Mouse (Mus musculus) adrenal gland (tissue): ENCODE results near the gene Phb2.
"Not testable (repeated sequence)": the region's sequence is repeated elsewhere in the genome, so short reads cannot be mapped to it uniquely, and the experiment has no call there.

Experiments used
- intact Hi-C: fragments of 180-260 bp; cut with DNase I; formaldehyde crosslinking; loops from one replicate; pipeline ENCODE4 v1.15.1; 2025
- long read RNA-seq, 2 experiments: library from polyadenylated mRNA; unstranded; transcript quantifications; one replicate each; pipeline ENCODE4 v2.0.0; 2020; ENCODE audit warnings: borderline replicate concordance in 1 of 2; ENCODE audit not compliant: insufficient replicate concordance in 1 of 2

The Phb2 gene
- long read RNA-seq, experiment 1, partial matches to known transcripts: 2 of 204 reads
- long read RNA-seq, experiment 1, other reads (novel, unspliced or antisense): 197 of 204 reads
- long read RNA-seq, experiment 2, transcript Phb2-202 (3 exons, 1,122 nt): major isoform, 5 of 219 reads
- long read RNA-seq, experiment 2, partial matches to known transcripts: 3 of 219 reads
- long read RNA-seq, experiment 2, other reads (novel, unspliced or antisense): 210 of 219 reads

DNA sequence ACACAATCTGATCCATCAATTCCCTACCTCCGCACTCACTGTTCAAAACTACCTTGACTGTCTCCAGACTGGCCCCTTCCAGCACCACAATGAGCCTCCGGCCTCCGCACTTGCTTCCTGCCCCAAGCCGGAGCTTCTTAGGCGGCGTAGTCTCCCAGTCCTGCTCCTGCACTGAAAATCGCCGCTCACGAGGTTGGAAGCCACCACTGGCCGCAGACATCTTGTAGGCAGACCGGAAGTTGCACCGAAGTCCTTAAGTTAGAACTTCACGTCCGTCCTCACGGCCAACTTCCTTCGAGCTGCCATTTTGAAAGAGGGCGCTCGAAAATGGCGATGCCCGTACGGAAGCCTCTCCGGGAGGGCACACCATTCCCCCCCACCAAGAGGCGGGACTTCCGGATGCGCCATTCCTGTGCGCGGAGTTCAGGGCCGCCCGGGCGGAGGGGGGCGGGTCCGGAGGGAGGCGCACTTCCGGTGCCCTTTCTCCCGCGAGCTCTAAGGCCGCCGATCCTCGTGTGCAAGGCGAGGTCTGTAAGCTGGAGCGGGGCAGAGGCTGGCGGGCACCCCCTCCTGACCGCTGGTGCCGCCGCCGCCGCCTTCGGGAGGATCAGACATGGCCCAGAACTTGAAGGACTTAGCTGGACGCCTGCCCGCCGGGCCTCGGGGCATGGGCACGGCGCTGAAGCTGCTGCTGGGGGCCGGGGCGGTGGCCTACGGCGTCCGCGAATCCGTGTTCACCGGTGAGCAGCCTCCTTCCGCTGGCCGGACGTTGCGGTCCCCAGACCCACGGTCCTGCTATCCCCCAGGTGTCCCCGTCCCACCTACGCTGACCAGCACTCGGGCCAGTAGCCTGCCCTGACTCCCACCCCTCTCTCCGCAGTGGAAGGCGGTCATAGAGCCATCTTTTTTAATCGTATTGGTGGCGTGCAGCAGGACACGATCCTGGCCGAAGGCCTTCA is at the start of gene Phb2, which contains the start of gene Emg1:
Phb2 (plus strand) TSS at position 513 of the 959 bp plus-strand sequence.
Emg1 (minus strand) TSS at position 355 of the 959 bp plus-strand sequence.
- intact Hi-C loops: loop anchor here (5.0 kb wide), 1 partner anchor 45 kb away; the partner anchor contains the start of genes Atn1 and Gm45234

DNA sequence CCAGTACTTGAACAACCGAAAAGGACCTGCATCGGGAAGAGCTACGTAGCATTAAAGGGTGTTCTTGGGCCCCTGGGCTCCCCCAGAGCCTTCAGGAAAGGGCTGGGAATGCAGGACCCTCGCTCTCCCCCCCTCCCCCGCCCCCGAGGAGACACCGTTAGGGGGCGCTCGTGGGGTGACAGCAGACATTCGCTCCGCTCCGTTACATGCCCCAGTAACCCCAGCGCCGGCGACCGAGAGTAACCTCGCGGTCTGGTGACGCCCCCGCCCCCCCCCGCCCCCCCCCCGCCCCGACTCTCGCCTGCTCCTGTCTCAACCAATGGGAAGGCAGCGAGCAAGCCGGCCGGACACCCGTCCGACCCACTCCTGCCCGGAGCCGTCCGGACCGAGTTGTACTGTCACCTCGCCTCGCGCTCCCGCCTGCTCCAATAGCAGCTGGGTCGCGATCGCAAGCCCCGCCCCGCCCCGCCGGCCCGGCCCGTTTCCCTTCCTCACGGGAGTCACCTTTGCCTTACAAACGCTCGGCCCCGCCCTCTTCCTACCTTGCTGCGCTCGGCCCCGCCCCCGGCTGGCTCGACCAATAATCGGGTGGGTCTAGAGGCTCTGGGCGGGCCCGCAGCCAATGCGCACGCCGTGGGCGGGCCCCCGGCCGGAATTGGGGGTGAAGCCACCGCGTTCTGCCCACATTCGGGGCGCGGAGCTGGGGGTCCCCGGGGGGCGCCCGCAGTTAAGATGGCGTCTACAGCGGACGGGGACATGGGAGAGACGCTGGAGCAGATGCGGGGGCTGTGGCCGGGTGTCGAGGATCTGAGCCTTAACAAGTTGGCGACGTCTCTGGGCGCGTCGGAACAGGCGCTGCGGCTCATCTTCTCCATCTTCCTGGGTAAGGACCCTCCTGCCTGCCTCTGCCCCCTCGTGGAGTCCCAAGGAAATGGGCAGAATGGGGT is 49.4 kb upstream of the Phb2 start, which contains the start of gene Lpcat3:
Lpcat3 (plus strand) TSS at position 551 of the 947 bp plus-strand sequence.
- intact Hi-C loops: loop anchor here (5.0 kb wide), 1 partner anchor 40 kb away; no protein-coding TSS in a partner anchor

DNA sequence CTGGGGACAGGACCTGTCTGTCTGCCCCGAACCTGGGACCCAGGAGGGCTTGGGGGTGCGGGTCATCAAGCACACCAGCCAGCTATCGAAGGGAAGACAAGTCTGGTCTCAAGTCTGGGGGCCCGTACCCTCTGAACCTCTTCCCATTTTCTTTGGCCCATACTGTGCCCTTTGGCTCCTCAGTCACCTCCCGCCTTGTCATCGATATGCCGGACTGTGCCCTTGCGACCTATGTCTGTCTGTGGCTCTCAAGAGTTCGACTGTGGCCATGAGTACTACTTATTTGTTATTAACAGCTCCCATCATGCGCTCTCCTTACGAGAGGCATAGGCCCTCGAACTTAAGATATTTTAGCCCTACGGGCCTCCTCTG is 48.7 kb upstream of the Phb2 start:
- intact Hi-C loops: loop anchor here (5.0 kb wide), 1 partner anchor 39 kb away; no protein-coding TSS in a partner anchor

DNA sequence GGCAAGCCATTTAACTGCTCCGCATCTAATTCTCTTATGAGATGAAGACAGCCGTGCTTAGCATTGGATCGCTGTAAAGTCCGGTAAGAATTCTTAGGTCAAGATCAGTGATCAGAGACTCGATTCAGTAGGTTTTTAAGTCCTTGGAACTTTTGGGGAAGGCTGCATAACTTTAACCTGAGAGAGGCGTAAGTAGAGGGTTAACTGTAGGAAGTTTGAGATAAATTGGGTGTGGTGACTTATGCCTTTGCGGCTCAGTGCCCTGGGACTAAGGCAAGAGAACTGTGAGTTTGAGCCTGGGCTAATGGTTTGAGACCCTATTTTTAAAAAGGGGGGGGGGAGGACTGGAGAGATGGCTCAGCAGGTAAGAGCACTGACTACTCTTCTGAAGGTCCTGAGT is 47.9 kb upstream of the Phb2 start:
- intact Hi-C loops: loop anchor here (5.0 kb wide), 1 partner anchor 38 kb away; no protein-coding TSS in a partner anchor

DNA sequence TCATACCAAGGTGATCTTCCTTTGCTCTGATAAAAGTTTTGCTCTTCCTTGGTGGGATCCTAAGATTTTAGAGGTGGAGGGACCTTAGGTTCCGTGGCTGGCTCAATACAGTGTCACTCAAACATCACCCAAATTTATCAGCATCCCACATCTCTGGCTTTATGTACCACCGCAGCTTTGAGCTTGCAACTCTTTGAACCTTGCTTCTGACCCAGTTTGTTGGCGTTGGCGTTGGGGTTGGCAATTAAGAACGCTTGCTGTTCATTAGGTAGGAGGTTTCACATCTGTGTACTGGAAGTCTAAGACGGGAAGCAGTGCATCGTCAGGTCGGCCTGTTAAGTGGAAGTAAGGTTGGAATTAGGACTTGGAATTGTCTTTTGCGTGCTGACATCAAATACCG is 47.1 kb upstream of the Phb2 start:
- intact Hi-C loops: no loop called here

DNA sequence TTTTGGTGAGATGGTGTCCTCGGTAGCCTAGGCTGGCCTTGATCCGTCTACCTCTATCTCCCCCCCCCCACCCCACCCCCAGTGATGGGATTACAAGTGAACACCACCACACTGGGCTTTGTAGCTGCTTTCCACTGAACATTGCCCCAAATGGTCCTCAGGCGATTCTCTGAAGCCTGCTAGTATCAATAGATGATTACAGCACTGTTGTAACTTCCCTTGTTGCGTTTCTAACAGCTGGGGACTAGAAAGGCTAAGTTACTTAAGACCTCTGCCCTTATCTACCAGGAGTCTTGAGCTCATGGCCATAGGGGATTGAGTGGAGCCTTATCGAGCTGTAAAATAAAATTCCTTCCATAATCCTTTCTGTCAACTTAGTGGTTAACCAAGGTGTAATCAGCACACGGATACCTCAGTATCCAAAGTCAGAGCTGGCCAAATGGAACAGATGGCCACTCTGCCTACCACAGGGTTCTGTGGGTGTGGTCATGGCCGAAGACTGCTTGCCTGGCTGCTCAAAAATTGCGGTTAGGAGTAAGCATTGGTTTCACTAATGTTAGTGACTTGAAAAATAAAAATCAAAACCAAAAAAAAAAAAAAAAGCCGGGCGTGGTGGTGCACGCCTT is 42.8 kb upstream of the Phb2 start:
- intact Hi-C loops: no loop called here

DNA sequence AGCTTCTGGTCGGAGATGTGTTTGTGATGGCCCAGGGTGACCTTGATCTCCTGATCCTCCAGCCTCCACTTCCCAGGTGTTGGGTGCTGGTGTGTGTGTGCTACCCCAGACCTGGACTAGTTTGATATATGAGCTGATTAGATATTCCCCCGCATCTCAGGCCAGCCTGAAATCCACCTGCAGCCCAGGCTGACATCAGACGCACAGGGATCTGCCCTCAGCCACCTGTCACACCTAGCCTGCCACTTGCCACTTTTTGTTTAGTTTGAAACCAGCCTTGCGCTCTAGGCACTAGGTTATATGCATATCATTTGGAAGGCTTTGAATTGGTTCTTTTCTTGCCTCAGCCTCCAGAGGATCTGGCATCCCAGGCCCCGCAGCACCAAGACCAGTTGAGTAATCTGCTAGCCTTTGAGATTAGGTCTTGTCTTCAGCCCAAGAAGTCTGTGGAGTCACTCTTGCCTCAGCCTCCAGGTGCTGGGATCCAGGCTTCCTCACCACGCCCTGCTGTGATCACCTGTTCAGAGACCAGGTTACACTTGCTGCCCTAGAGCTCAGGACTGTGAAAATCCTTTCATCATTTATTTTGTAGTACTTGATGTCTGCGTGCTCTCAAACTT is 41.7 kb upstream of the Phb2 start:
- intact Hi-C loops: no loop called here

DNA sequence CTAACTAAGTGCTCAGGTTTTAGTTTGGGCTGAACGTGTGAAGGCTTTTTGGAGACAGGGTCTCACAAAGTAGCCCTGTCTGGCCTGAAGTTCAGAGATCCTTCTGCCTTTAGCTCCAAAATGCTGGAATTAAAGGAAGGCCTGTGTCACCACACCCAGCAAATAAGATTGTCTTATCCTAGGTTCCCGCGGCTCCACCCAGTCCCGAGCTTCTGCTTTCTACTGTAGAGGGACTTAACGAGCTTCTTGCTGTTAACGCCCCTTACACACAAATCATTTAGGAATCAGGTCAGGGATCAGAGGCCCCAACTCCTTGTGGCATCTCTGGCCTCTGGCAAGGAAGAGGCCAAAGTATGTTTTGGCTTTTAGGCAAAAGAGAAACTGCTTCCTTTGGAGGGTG is 40.0 kb upstream of the Phb2 start:
- intact Hi-C loops: no loop called here

DNA sequence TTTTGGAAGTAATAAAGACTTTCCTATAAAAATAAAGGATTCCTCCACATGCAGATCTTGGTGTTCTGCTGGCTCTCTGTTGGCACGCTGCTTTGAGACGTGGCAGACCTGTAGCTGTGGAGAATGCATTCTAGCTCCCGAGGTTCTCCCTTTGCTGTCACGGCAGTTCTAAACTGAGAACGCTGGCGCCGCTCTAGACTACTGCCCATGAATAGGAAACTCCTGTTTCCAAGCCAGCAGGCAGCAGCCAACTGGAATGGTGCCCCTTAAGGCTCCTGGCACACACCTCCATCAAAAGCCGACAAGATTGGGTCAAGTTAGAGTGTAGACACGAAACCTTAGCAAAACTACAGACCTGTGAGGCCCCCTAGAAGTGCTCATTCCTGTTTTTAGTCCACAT is 38.5 kb upstream of the Phb2 start:
- intact Hi-C loops: no loop called here

DNA sequence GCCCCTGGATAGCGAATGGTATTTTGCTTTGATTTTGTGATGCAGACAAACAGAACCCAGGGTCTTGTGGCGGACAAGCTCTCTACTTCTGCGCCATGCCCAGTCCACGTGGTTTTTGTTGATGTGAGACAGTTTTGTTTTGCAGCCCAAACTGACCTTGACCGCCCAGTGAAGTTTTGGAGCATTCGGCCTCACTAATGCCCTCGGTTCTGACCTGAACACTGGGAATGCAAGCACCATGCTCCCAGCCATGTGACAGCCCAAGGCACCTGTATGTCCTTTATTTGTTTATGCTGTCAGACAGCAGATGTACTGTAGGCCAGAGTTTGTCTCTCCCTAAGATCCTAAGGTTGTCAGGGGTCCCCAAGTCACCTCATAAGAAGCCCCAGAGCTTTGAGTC is 37.5 kb upstream of the Phb2 start:
- intact Hi-C loops: no loop called here

DNA sequence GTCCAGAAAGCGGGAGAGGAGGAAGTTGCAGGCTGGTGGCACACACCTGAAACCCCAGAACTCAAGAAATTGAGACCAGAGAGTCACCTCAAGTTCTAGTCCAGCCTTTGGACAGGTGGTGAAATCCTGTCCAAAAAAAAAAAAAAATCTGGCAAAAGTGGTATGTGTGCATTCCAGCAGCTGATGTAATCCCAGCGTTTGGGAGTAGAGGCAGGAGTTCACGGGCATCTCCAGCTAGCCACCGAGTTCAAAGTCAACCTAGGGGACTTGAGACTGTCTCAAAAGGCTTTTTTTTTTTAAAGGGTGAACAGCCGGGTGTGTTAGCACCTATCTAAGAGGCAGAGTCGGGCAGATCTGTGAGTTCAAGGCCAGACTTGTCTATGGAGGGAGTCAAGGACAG is 36.0 kb upstream of the Phb2 start:
- intact Hi-C loops: no loop called here

DNA sequence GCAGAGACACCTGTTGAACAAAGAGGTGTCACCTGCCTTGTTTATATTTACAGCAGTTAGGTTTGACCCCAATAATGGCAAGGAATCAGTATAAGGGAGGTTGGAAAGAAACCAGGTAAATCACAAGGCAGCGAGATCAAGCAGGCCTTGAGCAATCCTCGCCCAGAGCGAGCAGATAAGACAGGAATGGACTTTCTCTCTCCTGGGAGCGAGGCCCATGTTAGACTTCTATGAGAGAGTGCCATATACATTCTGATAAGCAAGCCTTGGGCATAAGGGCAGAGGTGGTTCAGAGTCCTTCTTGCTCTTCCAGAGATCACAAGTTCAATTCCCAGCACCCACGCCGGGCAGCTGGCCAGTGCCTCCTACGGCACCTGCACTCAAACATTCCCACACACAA is 33.4 kb upstream of the Phb2 start:
- intact Hi-C loops: no loop called here

DNA sequence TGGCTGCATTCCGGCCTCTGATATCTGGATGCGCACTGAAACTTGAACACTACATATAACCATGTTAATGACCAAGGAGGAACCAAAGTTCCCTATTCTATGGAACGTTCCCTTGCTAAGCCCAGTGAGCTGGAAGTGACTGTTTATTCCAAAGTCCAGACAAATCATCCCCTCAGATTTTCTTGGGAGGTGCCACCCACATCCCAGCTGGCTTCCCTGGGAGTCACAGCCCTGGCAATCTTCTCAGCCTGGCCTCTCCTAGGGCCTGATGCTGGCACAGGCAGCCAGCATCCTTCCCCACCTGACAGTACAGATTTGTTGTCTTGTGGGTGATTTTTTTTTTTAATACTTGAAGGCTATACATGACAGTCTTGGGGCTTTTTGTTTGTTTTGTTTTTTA is 32.6 kb upstream of the Phb2 start:
- intact Hi-C loops: no loop called here

DNA sequence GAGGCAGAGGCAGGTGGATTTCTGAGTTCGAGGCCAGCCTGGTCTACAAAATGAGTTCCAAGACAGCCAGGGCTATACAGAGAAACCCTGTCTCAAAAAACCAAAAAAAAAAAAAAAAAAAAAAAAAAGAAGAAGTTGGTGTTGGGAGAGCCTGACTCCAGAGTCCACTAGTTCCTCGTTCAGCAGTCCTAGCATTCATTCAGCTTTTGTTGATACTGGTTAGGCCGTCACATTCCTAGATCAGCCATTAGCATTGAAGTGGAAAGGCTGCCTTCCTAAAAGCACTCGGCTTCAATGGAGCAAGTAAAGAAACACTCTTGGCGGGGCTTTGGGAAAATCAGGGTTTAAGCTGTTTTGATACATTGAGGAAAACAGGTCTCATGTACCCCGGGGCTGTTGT is 29.8 kb upstream of the Phb2 start:
- intact Hi-C loops: not testable (repeated sequence)

DNA sequence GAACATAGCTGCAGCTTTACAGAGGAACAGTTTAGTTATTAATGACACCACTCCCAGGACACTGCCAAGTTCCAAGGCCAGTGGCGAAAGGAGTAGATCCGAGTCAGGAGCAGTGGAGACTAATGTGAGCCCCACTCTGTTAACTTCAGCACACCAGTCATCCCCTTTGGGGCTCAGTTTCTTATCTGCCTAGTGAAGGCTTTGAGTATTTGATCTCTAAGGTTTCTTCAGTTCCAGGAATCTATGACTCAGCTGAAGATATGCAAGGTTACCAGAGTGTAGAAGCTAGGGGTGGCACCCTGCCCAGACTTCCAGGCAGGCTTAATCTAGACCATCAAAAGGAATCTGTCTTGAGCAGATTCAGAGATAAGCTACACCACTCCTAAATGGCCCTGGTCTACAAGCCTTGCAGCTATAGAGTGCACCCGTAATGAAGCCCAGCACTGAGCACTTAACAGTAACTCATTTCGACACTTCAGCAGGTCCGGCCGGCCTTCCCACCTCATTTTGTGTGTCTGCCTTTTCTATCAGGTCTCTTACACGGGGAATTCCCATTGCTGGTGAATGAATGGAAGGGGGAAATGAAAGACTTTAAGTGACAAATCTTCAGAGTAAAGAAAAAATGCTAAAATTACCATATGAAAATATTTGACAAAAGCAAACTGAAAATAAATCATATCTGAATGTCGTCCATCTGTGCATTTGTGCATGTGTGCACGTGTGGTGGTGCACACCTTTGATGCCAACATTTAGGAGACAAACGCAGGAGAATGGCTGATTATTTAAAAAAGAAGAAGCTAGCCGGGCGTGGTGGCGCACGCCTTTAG is 28.3 kb upstream of the Phb2 start:
- intact Hi-C loops: no loop called here

DNA sequence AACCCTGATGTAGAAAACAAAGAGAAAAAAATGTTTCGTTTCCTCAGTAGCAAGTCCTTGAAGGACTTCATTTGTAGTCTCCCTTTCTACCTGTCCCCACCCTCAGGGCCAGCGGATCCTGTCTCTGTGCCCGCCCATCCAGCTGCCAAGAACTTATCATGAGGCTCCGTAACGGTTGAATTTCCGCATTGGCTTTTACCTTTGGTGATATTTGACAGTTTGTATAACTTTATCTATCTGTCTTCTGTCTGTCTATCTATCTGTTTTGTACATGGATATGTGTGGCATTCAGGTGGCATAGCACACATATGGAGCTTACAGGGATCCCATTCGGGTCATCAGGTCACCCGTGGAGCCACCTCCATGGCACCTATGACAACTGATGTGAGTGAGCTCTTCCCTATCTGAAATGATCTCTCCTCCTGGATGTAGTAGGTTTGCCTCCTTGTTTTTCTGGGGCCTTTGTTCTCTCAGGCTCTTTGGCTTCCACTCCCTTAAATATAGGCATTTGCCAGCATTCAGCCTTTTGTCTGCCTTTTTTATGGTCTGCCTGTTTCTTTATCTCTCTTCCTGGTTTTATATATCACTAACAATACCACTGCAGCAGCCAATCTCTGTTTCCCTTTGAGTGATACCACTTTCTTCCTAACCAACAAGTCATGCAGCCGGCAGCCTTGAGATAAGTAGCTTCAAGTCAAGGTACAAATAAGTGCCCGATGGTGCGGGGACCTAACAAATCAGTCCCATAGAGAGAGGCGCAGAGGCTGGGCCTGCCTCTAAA is 26.3 kb upstream of the Phb2 start:
- intact Hi-C loops: loop anchor here (5.0 kb wide), 1 partner anchor 43 kb away; no protein-coding TSS in a partner anchor

DNA sequence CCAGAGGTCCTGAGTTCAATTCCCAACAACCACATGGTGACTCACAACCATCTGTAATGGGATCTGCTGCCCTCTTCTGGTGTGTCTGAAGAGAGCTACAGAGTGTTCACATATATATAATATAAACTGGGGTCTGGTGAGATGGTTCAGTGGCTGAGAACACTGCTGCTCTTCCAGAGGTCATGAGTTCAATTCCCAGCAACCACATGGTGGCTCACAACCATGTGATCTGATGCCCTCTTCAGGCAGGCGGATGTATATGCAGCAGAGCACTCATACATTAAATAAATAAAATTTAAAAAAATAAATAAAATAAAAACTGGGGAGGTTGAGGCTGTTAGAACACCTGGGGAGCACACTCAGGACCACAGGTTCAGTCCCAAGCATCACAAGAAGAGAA is 25.5 kb upstream of the Phb2 start:
- intact Hi-C loops: loop anchor here (5.0 kb wide), 1 partner anchor 44 kb away; no protein-coding TSS in a partner anchor

DNA sequence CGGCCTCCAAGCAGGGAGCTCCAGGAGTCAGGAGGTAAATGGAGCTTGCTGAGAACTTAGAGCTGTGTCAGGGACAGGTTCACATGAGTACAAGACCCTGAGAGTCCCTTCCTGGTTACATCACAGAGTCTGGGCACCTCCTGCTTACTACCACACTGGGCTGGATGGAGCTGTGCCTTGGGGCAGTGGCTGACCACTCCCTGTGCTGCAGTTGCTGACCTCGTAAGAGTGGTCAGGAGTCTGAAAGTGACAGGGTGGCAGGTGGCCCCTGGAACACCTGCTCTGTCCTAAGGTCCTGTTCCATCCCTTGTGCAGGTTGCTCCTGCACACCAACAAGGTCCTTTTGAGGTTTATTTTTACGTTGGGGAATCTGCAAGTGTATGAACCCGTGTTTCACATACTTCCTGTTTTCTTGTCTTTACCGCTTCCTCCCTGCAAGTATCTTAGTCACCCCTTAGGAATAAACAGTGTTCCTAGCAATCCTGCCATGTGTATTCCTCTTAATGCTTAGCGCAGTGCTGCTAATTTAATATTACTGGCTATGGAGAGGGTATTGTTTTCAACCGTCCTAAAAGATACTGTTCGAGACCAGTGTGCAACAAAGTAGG is 23.9 kb upstream of the Phb2 start:
- intact Hi-C loops: loop anchor here (5.0 kb wide), 1 partner anchor 46 kb away; no protein-coding TSS in a partner anchor
